Mouse (Mus musculus) colon, adult 2 months (tissue): ENCODE results near the gene Syt17. TPM values are rescaled to one million over a fixed set of nuclear protein-coding genes. Genes with fewer than 3 reads are reported as not detected.

Source experiments
- polyA plus RNA-seq: library from polyadenylated mRNA; depleted of rRNA; stranded (reverse); fragments of >200 nt; gene quantifications from 2 replicates; pipeline ENCODE4 v1.2.3, GENCODE M21; 2012; rRNA removed

Syt17 gene
- 3.6 and 3.8 TPM in 2 replicates for polyA plus RNA-seq

DNA sequence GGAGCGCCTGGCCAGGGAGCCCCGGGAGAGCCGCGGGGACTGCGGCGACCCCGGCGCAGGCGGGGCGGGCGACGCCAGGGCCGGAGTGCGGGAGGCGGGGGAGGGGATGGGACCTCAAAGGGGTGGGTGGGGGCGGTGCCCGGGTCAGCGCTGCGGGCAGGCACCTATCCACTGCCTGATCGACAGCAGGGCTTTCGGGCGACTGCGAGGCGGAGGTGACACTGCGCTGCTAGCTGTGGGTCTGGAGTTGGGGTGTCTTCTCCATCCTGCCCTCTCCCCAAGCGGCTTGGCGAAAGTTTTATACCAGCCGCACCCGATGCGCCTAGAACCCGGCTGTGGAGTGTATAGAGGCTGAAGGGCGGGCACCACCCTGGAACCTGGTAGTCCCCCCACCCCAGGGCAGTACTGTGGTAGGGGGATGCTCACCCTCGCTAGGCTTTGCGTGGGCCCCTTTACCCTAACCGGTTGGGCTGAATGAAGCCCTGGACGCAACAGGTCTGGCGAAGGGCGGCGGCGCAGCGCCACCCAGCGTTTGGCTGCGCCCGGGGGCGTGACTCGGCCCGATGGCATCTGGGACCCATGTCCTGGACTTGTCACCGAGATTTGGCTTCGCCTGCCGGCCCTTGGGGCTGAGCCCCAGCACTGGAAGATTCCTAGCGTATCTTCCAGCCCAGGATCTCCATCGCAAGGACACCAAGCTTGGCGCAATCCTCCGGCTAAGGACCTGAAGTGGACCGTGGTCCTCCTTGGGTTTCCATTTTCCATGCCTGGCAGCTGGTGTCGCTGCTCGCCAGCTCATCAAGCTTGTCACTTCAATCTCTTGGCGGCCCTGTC, at the start of gene Syt17:
Gene Syt17, minus strand, starts transcription at position 89 of the 834 bp plus-strand sequence.

DNA sequence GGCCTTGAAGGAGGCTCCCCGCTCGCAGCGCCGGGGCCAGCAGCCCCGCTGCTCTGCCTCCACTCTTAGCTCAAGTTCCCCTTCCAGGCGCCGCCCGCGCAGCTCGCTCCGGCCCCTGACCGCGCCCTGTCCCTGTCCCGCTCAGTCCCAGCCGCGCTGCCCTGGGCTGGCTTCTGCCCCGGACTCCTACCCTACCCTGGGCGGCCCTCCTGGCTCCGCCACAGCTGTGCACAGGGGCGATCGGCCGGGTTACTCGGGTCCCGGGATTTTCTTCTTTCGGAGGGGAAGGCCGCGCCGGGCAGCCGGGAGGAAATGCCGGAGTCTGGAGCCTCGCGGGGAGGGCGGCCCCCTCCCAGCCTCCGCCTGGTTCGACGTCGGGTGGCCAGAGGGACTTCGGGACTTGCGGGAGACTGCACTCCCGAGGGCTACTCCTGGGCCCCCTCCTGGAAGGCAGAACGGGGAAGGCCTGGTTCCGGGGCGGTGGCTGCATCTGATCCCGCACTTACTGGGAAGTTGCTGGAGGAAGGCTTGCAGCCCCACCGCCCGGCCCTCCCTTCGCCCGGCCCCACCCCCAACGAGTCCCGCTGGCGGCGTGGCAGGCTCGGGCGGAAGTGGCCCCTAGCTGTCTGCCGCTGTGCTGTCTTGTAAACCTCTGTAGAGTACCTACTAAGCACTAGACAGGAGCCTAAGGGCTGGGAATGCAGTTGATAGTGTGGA, 43.6 kb upstream of the Syt17 start, which contains the start of gene Itpripl2:
Gene Itpripl2, minus strand, starts transcription at position 545 of the 717 bp plus-strand sequence.

Other genes starting within 250 kb of the Syt17 start
- gene Smg1, start 204.6 kb downstream of the Syt17 start, polyA plus RNA-seq: 22.2 and 26.9 TPM in 2 replicates
- 12.6 and 14.5 TPM in 2 replicates for gene Itpripl2, start 43.8 kb upstream of the Syt17 start, polyA plus RNA-seq
- gene Coq7, start 85.1 kb upstream of the Syt17 start, polyA plus RNA-seq: 42.7 and 55.8 TPM in 2 replicates
- gene Tmc7, start 136.5 kb upstream of the Syt17 start, polyA plus RNA-seq: 3.4 and 3.8 TPM in 2 replicates
- gene Tmc5, start 149.1 kb upstream of the Syt17 start, polyA plus RNA-seq: 27.7 and 35.2 TPM in 2 replicates